Mouse (Mus musculus): ENCODE results near the gene Sobp.

Sobp gene

DNA sequence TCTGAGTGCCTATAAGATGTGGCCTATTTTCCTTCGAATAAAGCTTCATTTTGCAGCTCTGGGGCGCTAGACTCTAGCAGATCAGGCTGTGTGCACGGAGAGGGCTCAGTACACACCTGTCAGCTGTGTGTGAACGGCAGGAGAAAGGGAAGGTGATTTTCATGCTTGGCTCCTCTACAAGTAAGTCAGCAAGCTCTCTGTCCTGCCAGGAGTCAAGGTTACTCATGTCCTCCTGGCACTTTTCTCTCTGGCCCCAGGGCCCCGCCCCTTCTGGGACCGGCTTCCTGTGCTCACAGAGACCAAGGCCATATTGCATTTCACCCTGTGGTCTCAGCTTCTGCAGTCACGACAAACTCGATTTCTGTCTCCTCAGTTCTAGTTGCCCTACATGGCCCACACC, 138.8 kb downstream of the Sobp start:
- DNase-seq (ENCODE audit: extremely low spot score), result no peak

DNA sequence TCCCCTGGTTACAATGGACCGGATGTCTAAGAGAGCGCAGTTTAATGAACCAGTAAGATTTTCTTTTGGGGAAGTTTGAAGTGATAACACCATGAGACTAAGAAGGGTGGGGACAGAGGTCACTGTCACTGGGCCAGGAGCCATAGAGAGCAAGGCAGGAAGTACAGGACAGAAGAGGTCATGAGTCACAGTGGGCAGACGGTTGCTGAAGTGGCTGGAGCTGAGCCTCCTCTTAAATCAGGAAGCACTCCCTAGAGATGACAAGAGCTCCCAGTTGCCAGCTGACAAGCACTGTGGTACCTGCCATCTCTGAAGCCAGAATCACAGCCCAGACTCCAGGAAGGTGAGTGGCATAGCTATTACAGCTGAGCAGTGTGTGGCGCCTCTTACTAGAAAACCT, 139.5 kb downstream of the Sobp start:
- DNase-seq (ENCODE audit: extremely low spot score), result no peak

DNA sequence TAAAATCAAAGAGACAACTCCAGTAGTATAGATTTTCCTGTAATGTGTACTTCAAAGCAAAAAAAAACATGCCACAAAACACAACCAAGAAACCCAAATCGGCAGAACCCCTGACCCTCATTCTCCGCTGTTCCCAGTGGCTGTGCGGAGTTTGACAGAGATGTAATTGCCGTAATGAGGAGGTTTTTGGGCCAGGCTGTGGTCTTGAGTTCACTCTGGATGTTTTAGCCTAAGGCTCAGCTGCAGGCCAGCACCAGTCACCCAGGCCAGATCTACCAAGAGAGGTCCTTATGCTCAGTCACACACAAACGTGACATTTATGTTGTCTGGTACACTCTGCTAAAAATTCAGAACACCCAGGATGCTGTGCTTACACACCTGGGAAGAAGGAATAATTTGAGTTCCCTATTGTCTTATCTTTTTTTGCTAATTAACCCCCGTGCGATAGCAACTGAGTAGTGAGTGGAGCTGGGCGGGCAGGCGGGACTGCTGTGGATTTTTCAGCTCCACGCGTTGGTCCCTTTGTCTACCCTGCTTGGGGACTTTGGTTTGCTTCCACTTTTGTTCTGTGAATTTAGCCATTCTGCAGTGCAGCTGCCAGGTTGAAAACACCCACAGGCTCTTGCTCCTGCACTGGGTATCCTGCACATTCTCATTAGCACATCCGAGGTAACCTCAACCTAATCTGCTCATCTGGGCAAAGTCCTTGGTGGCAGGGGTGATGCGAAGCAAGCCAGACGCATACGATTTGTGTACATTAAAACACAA, 140.7 kb downstream of the Sobp start:
- no peak for DNase-seq (ENCODE audit: extremely low spot score)

DNA sequence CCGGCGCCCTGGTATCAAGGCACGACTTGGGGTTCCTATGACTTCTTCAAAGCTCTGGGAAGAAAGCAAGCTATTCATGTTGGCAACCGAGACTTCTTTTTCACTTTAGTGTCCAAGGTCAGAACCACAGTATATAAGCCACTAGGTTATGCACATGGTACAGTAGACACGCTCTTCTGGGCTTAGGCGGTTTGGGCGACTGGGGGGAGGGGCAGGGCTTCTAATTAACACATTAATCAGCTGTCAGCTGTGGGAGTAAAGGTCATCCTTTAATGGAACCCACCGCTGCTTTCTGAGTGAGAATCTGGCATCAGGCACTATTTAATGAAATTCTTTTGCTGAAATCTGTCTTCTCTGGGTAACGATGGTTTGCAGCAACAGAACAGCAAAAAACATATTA, 147.3 kb downstream of the Sobp start:
- peak; percentile 37 for DNase-seq (ENCODE audit: extremely low spot score)

DNA sequence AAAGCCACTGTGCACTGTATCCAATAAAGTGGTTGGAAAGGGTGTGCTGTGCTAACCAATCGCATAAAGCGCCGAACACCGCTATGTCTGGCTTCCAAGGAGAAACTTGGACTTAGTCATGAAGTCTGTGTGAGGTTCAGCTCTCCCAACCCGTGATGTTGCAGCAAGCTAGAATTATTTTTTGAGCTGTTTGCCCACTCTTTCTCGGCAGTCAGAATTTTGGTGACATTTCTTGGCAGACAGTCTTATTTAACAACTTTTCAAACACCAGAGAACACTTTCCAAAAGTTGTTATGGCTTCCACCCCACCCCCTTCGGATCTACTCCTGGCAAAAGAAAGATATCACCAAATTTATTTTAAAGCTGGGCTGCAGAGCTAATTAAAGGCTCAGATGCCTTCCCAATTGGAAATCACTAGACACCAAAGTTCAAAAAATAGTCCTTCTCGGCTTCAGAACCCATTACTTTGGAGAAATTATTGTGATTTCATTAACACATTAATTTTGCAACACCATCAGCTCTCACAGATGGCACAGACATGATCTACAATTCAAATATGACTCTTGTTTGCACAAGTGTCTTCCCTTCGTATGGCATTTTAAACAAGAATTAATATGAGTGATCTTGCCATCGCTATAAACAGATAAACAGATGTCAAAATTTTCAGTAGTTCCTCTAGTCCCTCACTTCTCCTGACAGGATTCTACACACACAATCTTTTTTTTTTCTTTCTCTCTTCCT, 150.7 kb downstream of the Sobp start:
- no peak for DNase-seq (ENCODE audit: extremely low spot score)

DNA sequence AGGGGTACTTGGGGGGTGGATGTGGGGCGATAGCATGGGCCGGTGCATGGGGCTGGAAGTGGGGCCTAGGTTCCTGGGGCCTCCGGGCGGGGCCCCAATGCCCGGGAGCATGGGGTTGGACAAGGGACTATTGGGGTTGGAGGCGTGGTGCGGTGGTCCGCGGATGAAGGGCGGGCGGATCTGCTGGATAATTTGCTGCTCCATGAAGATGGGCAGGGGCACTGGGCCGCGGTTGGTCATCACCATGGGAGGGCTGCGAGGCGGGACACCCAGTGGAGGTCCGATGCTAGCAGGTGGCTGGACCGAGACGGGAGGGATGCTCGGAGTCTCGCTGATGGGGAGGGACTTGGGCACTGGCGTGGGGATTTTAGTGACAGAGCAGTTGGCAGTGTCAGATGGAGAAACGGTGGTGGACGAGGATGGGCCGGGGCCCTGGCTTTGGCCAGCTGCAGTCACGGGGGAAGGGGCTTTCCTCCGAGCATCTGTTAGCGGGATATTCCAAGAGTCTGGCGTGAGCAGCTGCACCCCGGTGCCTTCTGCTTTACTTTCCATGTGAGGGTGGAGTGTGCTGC, 152.1 kb downstream of the Sobp start:
- peak; percentile 47 for DNase-seq (ENCODE audit: extremely low spot score)

DNA sequence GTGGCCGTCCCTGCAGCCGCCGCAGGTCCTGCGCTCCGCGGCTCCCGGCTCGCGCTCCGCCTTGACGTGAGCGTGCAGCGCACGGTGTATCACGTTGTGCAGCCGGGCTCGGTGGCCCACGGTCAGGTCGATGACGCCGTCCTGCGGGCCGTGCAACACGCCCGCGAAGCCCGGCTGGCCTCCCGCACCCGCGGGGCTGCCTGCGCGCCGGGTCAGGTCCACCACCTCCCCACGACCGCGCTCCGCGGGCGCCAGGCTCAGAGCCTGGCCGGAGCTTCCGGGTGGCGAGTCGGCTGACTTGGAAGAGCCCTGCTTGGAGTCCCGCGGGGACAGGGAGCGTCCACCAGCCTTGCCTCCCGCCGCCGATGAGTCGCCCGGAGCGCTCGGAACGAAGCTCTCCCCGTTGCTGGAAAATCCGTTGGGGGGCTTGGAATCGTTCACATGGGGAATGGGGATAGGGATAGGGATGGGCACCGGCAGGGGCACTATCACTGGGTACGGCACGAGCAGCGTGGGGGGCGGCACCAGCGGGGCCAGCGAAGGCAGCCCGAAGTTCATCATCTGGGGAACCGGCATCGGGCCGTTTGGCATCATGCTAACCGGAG, 152.7 kb downstream of the Sobp start:
- DNase-seq (ENCODE audit: extremely low spot score), result peak; percentile 53

DNA sequence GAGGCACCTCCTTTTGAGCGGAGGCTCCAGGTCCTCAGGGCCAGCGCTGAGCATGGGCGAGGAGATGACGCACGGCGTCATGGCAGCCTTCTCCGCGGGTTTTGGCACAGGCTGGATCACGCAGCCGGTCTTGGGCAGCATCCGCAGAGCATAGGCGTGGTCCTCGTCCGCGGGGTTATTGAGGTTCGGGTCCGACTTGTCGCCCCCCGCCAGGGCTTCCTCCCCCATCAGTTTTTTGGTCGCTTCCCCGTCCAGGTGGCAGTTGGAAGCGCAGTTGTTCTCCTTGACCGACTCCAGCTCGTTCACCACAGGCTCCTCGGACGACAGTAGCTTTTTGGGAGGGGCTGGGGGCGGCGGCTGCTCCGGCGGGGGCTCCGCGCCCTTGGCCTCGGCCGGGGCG, 153.3 kb downstream of the Sobp start:
- DNase-seq (ENCODE audit: extremely low spot score), result no peak

- DNase-seq (ENCODE audit: extremely low spot score), result no peak
These were observed 159.5 kb downstream of the Sobp start for GRCm38 (mm10) chr10:43014782-43015181.

DNA sequence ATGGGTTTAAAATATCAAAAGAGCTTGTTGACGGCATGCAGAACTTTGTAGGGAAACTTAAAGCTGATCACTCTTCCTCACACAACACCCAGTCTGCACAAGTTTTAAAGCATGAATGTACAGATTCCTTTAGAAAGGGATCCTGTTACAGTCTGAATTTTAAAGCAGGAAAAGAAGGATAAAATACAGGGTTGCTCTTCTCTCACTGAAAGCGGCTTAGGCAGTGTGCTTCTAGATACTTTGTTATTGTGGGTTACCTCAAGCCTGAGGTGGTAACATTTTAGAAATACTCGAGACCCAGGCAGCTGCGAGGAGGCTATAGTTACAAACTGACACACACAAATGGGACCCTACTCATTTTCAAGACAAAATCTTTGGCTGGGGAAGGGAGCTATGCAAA, 160.0 kb downstream of the Sobp start:
- DNase-seq (ENCODE audit: extremely low spot score), result no peak

- no peak for DNase-seq (ENCODE audit: extremely low spot score)
These were observed 166.2 kb downstream of the Sobp start for GRCm38 (mm10) chr10:43008116-43008515.

GRCm38 (mm10) chr10:43006534-43006933, 167.8 kb downstream of the Sobp start:
- no peak for DNase-seq (ENCODE audit: extremely low spot score)

GRCm38 (mm10) chr10:43005677-43006076, 168.7 kb downstream of the Sobp start:
- DNase-seq (ENCODE audit: extremely low spot score), result no peak

DNA sequence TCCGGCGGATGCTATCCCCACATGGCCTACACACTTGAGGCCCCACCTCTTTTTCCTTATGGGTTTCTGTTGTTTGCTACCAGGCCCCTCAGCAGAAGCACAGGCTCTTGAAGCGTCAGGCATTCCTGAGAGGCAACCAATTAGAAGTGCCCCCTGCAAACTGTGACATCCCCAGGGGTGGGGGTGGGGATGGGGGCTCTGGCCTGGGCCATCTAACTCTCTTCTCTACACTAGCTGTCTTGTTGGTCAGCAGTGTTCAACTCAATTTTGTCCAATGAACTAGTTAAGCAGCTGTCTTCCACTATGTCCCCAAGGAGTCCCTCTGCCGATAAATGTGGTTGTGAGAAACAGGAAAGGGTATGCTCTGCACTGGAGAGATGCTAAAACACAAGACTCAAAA, 169.3 kb downstream of the Sobp start:
- no peak for DNase-seq (ENCODE audit: extremely low spot score)

DNA sequence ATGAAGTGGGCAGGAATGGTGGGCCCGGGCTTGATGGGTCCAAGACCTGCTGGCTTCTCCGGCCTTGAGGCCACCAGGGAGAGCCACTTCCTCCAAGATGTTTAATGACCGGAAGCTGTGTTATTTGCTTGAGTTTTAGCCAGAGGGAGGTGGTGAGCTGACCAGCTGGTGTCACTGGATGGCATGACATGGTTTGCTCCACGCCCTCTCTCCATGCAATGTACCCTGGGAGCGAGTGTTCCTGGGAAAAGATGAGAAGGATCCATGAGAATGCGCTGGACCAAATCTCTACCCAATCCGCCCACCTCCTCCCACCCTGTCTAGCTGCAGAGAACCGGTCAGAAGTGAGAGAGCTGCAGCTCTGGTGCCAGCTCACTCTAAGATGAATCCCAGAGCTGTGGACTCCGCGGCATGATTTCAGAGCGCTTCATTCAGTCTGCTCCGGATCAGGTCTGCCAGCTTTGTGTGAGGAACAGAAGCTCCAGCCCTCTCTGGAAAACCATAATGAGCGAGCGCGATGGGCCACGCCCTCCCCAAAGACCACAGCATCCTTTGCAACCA, 170.1 kb downstream of the Sobp start:
- DNase-seq (ENCODE audit: extremely low spot score), result no peak

DNA sequence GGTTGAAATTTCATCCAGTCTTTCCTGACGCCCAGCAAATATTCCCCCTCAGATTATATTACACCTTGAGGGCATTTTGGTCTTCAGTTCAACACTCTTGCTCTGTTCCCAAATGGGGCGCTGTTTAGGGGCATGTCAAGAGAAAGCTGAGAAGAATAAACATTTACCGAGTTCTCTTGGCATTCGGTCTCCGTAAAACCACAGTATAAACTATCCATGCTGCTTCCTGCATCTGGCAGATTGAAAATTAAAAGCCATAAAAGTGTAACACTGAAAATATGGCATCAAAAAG, 170.9 kb downstream of the Sobp start:
- DNase-seq (ENCODE audit: extremely low spot score), result no peak

DNA sequence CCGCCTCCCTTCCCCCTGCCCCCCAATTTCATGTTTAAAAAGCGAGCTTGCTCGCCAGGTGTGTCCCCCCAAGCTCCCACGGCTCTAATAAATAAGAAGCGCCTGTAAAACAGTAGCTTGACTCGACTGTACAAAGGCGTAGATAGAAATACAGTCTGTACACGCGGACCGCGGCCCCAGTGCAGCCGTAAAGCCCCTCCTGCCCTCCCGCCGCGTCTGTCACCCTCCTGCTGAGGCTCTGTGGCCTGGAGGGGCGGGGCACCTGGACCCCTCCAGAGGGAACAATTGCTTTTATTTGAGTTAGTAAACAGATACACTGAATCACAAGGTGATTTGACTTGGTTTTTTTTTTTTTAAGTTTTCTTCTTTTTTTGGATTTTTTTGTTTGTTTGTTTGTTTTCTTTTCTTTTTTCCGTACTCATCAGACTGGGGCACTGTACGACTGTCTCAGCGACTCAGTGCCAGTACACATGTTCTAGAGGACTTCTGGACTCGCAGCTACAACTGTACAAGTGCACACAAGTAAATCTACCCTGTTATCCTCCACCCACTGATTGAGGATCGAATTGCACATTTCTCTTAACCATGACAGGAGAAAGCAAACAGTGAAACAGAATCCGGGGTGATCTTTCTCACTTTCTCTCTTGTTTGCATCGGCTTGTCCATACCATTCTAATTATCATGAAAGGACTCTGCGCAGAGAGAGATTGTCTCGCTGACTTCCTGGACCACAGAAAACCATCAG, 171.4 kb downstream of the Sobp start:
- DNase-seq (ENCODE audit: extremely low spot score), result peak; percentile 53

- peak; percentile 53 for DNase-seq (ENCODE audit: extremely low spot score)
These were observed 172.2 kb downstream of the Sobp start for GRCm38 (mm10) chr10:43002066-43002678.

- DNase-seq (ENCODE audit: extremely low spot score), result no peak
These were observed 172.9 kb downstream of the Sobp start for GRCm38 (mm10) chr10:43001433-43001832.

DNA sequence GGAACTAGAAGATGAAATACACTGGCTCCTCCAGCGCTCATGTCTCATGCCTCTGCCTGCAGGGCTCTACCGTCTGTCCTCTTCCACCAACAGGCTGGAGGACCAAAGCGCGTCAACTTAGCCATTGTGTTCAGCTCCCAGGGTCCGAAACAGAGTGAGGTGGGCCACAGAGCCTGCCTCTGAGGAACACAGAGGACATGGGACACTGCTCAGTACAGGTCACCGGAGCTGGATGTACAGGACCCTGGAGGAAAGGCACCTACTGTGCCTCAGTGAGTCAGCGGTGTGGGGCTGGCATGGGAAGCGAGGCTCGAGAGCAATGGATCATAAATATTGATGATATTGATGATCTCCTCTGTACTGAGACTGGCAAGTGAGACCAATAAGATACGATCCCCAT, 175.0 kb downstream of the Sobp start:
- no peak for DNase-seq (ENCODE audit: extremely low spot score)

DNA sequence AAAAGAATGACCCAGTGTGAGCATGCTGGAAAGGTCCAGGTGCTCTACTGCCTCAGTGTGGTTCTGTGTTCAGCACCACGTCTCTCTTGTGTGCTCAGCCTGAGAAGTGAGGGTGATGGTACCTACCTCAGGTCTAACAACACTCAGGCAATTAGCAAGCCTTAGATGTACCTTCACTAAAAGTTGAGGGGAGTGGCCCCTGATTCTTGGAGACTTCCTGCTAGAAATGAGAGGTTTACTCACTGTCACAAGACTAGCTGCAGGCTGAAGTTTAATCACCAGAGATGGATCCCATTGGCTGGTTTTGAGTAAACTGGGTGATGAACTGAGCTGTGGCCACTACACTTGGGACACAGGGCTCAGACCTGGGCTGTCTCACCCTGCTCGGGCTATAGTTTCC, 177.1 kb downstream of the Sobp start:
- DNase-seq (ENCODE audit: extremely low spot score), result no peak

Data from embryo, embryonic 9.5 days (tissue).